Mouse (Mus musculus): ENCODE results near the gene Fbxo46. TPM values are rescaled to one million over a fixed set of nuclear protein-coding genes. Genes with fewer than 3 reads are reported as not detected.

The Fbxo46 gene
- polyA plus RNA-seq, 1 experiment from 2014 or later: 10.8 TPM

GRCm38 (mm10) chr7:19088813-19089212 lies 30.8 kb upstream of the Fbxo46 start:
- H3K27me3 ChIP-seq (replicated peaks; ENCODE audit: control insufficient read depth, insufficient read depth, low read length): no peaks in the 10 kb centered on the region
- peaks cover 50% of the 10 kb centered on the region for H3K4me1 ChIP-seq (ENCODE audit: control insufficient read depth, insufficient read depth, low read length)
- no peak overlapping the region for H3K27ac ChIP-seq (ENCODE audit: low read length)
- H3K36me3 ChIP-seq (ENCODE audit: control insufficient read depth, insufficient read depth, low read length): 0 out of 2 replicates have a peak, but pooled peaks cover 5% of the 10 kb centered on the region
- H3K9me3 ChIP-seq (ENCODE audit: control insufficient read depth, low read length): no peaks in the 10 kb centered on the region
- H3K9ac ChIP-seq (ENCODE audit: low read depth, low read length): no peak overlapping the region
- no peak overlapping the region for H3K4me3 ChIP-seq (ENCODE audit: low read length)
- 44% methylated on average over 10 of the region's 10 CpGs for WGBS
- H3K4me2 ChIP-seq (ENCODE audit: low read depth, low read length): no peak overlapping the region
- ATAC-seq: no peak

GRCm38 (mm10) chr7:19091913-19092312 lies 27.7 kb upstream of the Fbxo46 start:
- 54% methylated on average over 17 of the region's 17 CpGs for WGBS
- Histone ChIP-seq H3K36me3 (ENCODE audit: control insufficient read depth, insufficient read depth, low read length) (0 out of 2 replicates have a peak, but pooled peaks cover 5% of the 10 kb centered on the region), H3K9me3 (ENCODE audit: control insufficient read depth, low read length) (no peaks in the 10 kb centered on the region), H3K9ac (ENCODE audit: low read depth, low read length) (peak overlapping the region; percentile 68), H3K27me3 (replicated peaks; ENCODE audit: control insufficient read depth, insufficient read depth, low read length) (no peaks in the 10 kb centered on the region), H3K4me2 (ENCODE audit: low read depth, low read length) (peak overlapping the region; percentile 93; the same call in 1 of the 2 replicates), H3K4me3 (ENCODE audit: low read length) (no peak overlapping the region), H3K27ac (ENCODE audit: low read length) (peak overlapping the region; percentile 96; the same call in 1 of the 2 replicates), H3K4me1 (ENCODE audit: control insufficient read depth, insufficient read depth, low read length) (peaks cover 33% of the 10 kb centered on the region)
- no peak for ATAC-seq

DNA sequence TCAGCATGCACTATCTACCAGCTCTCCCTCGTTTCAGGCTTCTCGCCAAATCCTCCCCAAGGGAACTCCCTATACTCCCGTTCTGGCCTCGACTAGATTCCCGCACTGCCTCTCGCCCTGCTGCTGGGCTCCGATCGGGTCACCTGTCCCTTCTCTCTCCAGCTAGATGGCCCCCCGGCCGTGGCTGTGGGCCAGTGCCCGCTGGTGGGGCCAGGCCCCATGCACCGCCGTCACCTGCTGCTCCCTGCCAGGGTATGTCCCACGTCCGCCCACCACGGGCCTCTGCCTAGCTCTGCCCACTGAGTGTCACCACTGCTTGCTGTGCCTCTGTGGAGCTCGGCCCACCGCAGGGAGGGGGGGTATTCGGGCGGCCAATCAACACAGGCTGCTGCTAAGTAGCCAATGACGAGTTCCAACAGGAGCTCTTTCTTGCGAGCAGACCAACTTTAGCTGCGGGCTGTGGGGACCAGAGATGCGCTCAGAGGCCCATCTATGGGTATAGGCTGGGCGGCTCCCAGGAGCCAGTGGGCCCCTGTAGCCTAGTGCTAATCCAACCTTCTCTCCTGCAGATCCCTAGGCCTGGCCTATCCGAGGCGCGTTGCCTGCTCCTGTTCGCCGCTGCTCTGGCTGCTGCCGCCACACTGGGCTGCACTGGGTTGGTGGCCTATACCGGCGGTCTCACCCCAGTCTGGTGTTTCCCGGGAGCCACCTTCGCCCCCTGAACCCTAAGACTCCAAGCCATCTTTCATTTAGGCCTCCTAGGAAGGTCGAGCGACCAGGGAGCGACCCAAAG lies 27.1 kb upstream of the Fbxo46 start:
- peaks cover 5% of the 10 kb centered on the region; the same call in 1 of the 2 replicates for H3K36me3 ChIP-seq (ENCODE audit: control insufficient read depth, insufficient read depth, low read length)
- H3K4me1 ChIP-seq (ENCODE audit: control insufficient read depth, insufficient read depth, low read length): peaks cover 39% of the 10 kb centered on the region
- peak overlapping the region; percentile 68 for H3K9ac ChIP-seq (ENCODE audit: low read depth, low read length)
- peak overlapping the region; percentile 96 for H3K27ac ChIP-seq (ENCODE audit: low read length)
- ATAC-seq: peak; percentile 19
- WGBS: 11% methylated on average over 38 of the region's 38 CpGs
- no peaks in the 10 kb centered on the region for H3K9me3 ChIP-seq (ENCODE audit: control insufficient read depth, low read length)
- no peaks in the 10 kb centered on the region for H3K27me3 ChIP-seq (replicated peaks; ENCODE audit: control insufficient read depth, insufficient read depth, low read length)
- peak overlapping the region; percentile 78 for H3K4me3 ChIP-seq (ENCODE audit: low read length)
- peak overlapping the region; percentile 93 for H3K4me2 ChIP-seq (ENCODE audit: low read depth, low read length)

GRCm38 (mm10) chr7:19093174-19093521 lies 26.5 kb upstream of the Fbxo46 start:
- H3K9me3 ChIP-seq (ENCODE audit: control insufficient read depth, low read length): no peaks in the 10 kb centered on the region
- ATAC-seq: peak; percentile 48
- H3K27me3 ChIP-seq (replicated peaks; ENCODE audit: control insufficient read depth, insufficient read depth, low read length): no peaks in the 10 kb centered on the region
- peak overlapping the region; percentile 68 for H3K9ac ChIP-seq (ENCODE audit: low read depth, low read length)
- H3K36me3 ChIP-seq (ENCODE audit: control insufficient read depth, insufficient read depth, low read length): peaks cover 2% of the 10 kb centered on the region; the same call in 1 of the 2 replicates
- 0% methylated on average over 11 of the region's 15 CpGs for WGBS
- H3K4me2 ChIP-seq (ENCODE audit: low read depth, low read length): peak overlapping the region; percentile 93
- peak overlapping the region; percentile 78 for H3K4me3 ChIP-seq (ENCODE audit: low read length)
- peak overlapping the region; percentile 96 for H3K27ac ChIP-seq (ENCODE audit: low read length)
- peaks cover 44% of the 10 kb centered on the region for H3K4me1 ChIP-seq (ENCODE audit: control insufficient read depth, insufficient read depth, low read length)

- Histone ChIP-seq H3K4me3 (ENCODE audit: low read length) (peak overlapping the region; percentile 78), H3K9ac (ENCODE audit: low read depth, low read length) (peak overlapping the region; percentile 87), H3K4me2 (ENCODE audit: low read depth, low read length) (peak overlapping the region; percentile 93), H3K36me3 (ENCODE audit: control insufficient read depth, insufficient read depth, low read length) (peaks cover 2% of the 10 kb centered on the region; the same call in 1 of the 2 replicates), H3K27ac (ENCODE audit: low read length) (peak overlapping the region; percentile 96), H3K27me3 (replicated peaks; ENCODE audit: control insufficient read depth, insufficient read depth, low read length) (no peaks in the 10 kb centered on the region), H3K4me1 (ENCODE audit: control insufficient read depth, insufficient read depth, low read length) (peaks cover 44% of the 10 kb centered on the region), H3K9me3 (ENCODE audit: control insufficient read depth, low read length) (no peaks in the 10 kb centered on the region)
- ATAC-seq: peak; percentile 88
- WGBS: under 1% methylated on average over 45 of the region's 45 CpGs
Observed at GRCm38 (mm10) chr7:19093537-19094385, 25.9 kb upstream of the Fbxo46 start.

GRCm38 (mm10) chr7:19094471-19094825 lies 25.2 kb upstream of the Fbxo46 start, which contains the start of gene Six5:
TSS of gene Six5 (plus strand) at chr7:19094594.
- 0% methylated on average over 25 of the region's 36 CpGs for WGBS
- Histone ChIP-seq H3K27me3 (replicated peaks; ENCODE audit: control insufficient read depth, insufficient read depth, low read length) (no peaks in the 10 kb centered on the region), H3K9ac (ENCODE audit: low read depth, low read length) (peak within 1 kb of the TSS; percentile 87), H3K4me3 (ENCODE audit: low read length) (peak within 1 kb of the TSS; percentile 78), H3K4me1 (ENCODE audit: control insufficient read depth, insufficient read depth, low read length) (peaks cover 44% of the 10 kb centered on the region), H3K4me2 (ENCODE audit: low read depth, low read length) (peak within 1 kb of the TSS; percentile 93), H3K27ac (ENCODE audit: low read length) (peak within 1 kb of the TSS; percentile 96), H3K9me3 (ENCODE audit: control insufficient read depth, low read length) (no peaks in the 10 kb centered on the region), H3K36me3 (ENCODE audit: control insufficient read depth, insufficient read depth, low read length) (peaks cover 2% of the 10 kb centered on the region; the same call in 1 of the 2 replicates)
- peak; percentile 8; the same call in 1 of the 2 replicates for ATAC-seq

DNA sequence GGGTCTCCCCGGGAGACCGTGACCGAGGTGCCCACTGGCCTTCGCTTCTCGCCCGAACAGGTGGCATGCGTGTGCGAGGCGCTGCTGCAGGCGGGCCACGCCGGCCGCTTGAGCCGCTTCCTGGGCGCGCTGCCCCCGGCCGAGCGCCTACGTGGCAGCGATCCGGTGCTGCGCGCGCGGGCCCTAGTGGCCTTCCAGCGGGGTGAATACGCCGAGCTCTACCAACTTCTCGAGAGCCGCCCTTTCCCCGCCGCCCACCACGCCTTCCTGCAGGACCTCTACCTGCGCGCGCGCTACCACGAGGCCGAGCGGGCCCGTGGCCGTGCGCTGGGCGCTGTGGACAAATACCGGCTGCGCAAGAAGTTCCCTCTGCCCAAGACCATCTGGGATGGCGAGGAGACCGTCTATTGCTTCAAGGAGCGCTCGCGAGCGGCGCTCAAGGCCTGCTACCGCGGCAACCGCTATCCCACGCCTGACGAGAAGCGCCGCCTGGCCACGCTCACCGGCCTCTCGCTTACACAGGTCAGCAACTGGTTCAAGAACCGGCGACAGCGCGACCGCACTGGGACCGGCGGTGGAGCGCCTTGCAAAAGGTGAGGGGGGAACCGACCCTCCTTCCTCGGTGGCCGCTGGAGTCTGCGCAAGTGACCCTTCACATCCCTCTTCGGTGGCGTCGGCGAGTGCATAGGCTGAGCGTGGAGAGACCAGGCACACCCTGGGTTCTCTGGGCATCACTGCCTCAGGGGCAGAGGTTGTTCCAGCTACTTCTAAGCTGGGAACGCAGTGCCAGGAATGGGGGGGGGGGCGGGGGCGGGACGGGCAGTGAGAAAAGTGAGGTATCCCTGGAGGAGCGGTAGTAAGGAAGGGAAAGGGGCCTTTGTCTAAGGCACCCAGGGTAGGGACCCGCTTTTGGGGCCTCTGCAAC lies 24.6 kb upstream of the Fbxo46 start:
- 0 out of 2 replicates have a peak, but pooled peaks have one; percentile 0 for ATAC-seq

GRCm38 (mm10) chr7:19095751-19096110 lies 23.9 kb upstream of the Fbxo46 start:
- ATAC-seq: peak; percentile 2; the same call in 1 of the 2 replicates
- Histone ChIP-seq H3K9ac (ENCODE audit: low read depth, low read length) (peak overlapping the region; percentile 87), H3K27me3 (replicated peaks; ENCODE audit: control insufficient read depth, insufficient read depth, low read length) (no peaks in the 10 kb centered on the region), H3K4me2 (ENCODE audit: low read depth, low read length) (peak overlapping the region; percentile 93), H3K4me1 (ENCODE audit: control insufficient read depth, insufficient read depth, low read length) (peaks cover 44% of the 10 kb centered on the region), H3K27ac (ENCODE audit: low read length) (peak overlapping the region; percentile 96), H3K9me3 (ENCODE audit: control insufficient read depth, low read length) (no peaks in the 10 kb centered on the region), H3K4me3 (ENCODE audit: low read length) (peak overlapping the region; percentile 78), H3K36me3 (ENCODE audit: control insufficient read depth, insufficient read depth, low read length) (peaks cover 2% of the 10 kb centered on the region; the same call in 1 of the 2 replicates)
- under 1% methylated on average over 19 of the region's 19 CpGs for WGBS

More for the DNA sequence above, 24.6 kb upstream of the Fbxo46 start:
- WGBS: under 1% methylated on average over 87 of the region's 87 CpGs
- Histone ChIP-seq H3K4me1 (ENCODE audit: control insufficient read depth, insufficient read depth, low read length) (peaks cover 44% of the 10 kb centered on the region), H3K27ac (ENCODE audit: low read length) (peak overlapping the region; percentile 96), H3K27me3 (replicated peaks; ENCODE audit: control insufficient read depth, insufficient read depth, low read length) (no peaks in the 10 kb centered on the region), H3K9me3 (ENCODE audit: control insufficient read depth, low read length) (no peaks in the 10 kb centered on the region), H3K4me3 (ENCODE audit: low read length) (peak overlapping the region; percentile 78), H3K36me3 (ENCODE audit: control insufficient read depth, insufficient read depth, low read length) (peaks cover 2% of the 10 kb centered on the region; the same call in 1 of the 2 replicates), H3K9ac (ENCODE audit: low read depth, low read length) (peak overlapping the region; percentile 87), H3K4me2 (ENCODE audit: low read depth, low read length) (peak overlapping the region; percentile 93)
